Mouse (Mus musculus): ENCODE measurements at regions not wholly inside any gene's neighbourhood (a gene's known extent, or its start where the extent isn't known, plus 50 kb on each side); places are given as distances from the start of the nearest gene placed in this dataset.

DNA sequence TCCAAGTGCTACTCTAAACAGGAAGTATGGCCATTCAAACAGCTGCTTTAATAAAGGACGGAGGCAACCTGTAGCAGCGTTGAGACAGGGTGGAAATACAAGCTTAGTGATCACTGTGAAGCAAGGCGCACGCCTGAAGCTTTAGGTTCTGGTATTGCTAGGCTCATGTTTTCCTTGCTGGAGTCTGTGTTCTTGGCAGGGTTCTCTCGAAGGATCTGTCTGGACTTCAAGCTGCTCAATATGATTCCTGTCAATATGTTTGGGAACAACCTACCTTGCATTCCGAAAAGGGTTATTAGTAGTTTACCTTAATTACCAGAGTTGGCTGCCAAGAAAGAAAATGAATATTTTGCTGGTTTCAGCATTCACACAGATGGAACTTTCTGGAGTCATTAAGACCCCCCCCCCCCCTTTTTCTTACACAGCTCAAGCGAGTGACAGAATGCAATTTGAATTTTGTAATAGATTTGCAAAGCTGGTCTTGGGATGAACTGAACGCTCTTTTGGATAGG, 145.1 kb upstream of the Tmpo start:
- TF ChIP-seq POLR2A (IDR thresholded peaks at IDR 0.05; ENCODE audit: control insufficient read depth, low read depth, low read length), result no peak
- no peak for TF ChIP-seq CTCF (IDR thresholded peaks at IDR 0.05; ENCODE audit: control insufficient read depth, insufficient read depth, insufficient replicate concordance, low read depth, low read length)
